Mouse (Mus musculus) liver, adult (tissue): Measurements from ENCODE around the gene Crocc.

ENCODE experiments used
- GATA4 ChIP-seq: IDR thresholded peaks from 2 replicates; pipeline ENCODE4 v1.6.1; 2014; ENCODE audit warnings: mild to moderate bottlenecking, low read length; ENCODE audit not compliant: insufficient replicate concordance

The Crocc gene

DNA sequence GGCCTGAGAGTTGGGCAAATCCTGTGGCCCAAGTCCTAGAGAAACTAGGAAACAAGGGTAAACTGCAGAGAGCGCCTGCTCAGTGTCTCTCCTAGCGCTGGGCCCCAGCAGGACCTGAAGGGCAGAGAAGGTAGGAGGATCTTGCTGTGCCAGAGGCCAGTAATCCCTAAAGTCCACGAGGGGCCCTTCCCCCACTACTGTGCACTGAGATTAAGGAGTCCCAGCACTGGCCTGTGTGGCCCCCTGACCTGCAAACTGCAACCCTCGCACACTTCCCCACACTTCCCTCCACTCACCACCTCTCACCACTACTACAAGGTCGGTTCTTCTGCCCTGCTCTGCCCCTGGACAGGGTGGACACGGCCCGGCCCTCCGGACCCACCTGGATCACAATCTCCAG, 7.2 kb downstream of the Crocc start:
- TF ChIP-seq GATA4 = no peak

GRCm38 (mm10) chr4:141052442-141052841, 7.9 kb downstream of the Crocc start:
- TF ChIP-seq GATA4 = no peak

DNA sequence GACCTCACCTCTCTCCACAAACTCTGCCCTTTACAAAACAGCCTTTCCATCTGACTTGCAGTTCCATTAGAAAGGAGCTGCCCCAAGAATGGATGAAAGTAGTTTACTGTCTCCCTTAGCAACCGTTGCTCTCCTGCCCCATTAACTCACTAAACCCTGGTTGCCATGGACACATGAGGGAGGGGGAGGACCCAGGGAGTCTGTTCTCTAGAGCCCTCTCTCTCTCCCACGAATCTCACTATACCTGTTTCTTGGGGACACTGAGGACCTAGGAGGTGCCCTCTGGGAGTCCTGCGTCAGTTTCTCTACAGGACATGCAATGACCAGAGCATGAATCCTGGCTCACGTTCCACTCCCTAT, 10.9 kb downstream of the Crocc start:
- TF ChIP-seq GATA4 = no peak

DNA sequence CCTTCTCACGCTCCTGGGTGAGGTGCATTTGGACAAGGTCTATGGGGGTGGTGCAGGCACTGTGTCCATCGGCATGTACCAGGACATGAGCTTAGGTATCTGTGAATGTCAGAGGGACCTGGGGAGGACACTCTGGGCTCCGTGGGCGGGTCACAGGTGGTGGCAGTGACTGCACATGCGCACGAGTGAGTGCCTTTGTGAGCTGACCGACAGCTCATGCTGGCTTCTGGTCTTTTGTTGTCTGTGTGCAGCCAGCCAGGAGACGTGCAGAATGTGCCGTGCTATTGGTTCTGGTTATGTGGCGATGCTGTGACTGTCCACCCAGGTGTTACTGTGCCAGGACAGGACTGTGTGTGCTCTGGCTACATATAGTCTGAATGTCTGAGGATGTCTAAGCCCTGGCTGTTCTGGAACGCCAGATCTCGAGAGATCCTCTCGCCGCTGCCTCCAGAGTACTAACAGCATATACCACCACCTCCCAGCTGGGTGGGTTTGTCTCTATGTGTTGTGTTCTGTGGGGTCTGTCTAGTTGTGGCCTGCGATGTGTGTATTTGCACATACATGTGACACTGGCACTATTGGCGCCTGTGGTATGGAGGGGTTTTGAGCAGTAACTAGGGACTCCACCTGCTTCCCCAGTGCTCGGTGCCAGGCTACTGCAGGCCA, 11.4 kb downstream of the Crocc start:
- no peak for TF ChIP-seq GATA4

- TF ChIP-seq GATA4 = no peak
Measured at GRCm38 (mm10) chr4:141044816-141045215, 15.5 kb downstream of the Crocc start.

DNA sequence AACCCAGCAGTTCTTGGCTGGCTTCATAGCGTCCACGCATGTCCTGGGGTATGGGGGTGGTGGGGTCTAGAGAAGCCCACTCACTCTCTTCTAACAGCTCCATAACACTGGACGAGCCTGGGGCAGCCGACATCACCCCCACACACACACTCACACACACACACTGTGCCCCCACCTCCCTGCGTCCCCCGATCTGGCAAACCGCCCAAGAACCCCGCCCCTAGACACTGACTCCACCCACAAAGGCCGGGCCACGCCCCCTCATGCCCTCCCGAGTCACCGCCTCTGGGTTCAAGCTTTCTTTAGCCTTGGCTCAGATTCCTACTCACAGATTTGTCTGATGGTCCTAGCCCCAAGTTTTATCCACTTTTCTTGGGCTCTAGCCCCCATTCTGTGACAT, 19.2 kb downstream of the Crocc start:
- TF ChIP-seq GATA4 = no peak

DNA sequence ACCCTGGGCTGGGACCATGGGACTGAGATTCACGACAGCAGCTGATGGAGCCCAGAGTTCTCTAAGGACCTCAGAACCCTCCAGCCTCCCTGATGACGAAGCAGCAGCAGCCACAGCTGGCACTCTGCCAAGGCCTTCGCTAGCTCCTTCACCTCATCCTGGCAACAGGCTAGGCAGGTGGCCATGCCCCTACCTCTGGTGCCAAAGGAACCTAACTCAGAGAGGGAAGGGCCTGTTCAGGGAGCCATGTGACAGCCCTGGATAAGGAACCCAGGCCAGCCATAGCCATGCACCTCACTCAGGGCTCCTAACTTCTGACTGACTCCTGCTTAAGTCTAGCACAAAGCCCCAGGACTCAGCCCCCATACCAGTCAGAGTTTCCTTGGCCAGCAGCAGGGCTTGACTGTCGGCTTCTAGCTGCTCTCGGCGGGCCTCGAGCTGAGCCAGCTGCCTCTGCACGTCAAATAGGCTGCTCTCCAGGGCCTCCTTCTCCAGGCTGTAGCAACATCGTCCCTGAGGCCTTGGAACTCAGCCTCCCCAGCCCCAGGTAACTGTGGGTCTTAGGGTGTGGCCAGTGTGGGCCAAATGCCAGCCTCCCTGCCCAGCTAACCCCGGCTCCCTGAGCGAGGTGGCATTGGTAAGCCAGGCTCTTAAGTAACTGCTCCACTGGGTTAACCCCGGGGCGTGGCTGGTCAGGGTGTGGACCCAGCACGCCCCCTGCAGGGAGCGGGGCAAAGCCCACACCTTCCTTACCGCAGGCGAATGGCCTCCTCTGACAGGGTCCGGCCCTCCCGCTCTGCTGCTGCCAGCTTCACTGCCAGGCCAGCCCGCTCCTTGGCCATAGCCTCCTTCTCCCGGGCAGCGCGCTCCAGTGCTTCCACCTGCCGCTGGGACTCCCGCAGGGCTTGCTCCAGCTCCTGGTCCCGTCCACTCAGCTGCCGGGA, 26.5 kb downstream of the Crocc start:
- TF ChIP-seq GATA4 = no peak

GRCm38 (mm10) chr4:141031733-141032132, 28.6 kb downstream of the Crocc start:
- TF ChIP-seq GATA4 = no peak

DNA sequence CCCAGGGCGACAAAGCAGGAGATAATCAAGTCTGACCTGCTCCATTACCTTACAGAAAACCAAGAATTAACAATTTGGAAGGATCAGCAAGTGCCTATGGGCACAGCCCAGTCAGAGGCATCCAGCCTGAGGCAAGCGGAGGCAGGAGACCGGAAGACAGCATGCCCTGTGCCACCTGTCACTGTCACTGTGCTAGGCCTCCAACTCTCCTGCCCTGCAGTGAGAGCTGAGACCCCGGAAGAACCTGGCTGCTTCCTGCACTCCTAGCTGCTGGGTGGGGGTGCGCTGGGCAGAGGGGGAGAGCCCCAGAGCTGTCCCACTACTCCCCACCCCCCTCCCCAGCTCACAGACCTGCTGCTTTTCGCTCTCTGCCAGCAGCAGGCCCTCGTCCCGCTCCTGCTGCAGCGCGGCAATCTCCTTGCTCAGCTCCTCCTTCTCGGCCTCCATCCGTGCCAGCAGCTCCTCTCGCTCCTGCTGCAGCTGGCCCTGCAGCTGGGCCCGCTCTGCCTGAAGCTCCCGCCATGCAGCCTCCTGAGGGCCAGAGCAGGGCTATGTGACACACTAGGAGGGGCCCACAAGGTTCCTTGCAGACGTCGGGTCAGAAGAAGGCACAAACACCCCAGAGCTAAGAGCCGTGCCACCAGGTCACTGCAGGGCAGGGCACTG, 29.7 kb downstream of the Crocc start:
- no peak for TF ChIP-seq GATA4

- no peak for TF ChIP-seq GATA4
Measured at GRCm38 (mm10) chr4:141024992-141025391, 35.4 kb downstream of the Crocc start.

DNA sequence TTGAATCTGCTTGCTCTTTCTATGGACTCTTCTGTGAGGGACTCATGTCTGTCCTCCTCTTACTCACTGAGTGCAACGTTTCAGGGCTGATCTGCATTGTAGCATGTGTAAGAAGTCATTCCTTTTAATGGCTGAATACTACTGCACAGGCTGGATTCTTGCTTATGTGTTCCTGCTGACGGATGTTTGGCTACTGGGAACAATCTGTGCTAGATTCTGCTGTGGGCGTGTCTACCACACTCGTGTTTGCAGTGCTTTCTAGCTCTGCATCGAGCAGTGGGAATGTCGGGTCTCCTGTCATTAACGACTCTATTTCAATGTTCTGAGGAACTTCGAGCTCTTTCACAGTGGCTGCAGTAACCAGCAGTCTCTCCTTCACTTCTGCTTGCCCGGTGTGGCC, 36.3 kb downstream of the Crocc start:
- TF ChIP-seq GATA4 = no peak

GRCm38 (mm10) chr4:141021614-141021929, 38.8 kb downstream of the Crocc start:
- no peak for TF ChIP-seq GATA4

- no peak for TF ChIP-seq GATA4
Measured at GRCm38 (mm10) chr4:141020811-141021613, 39.3 kb downstream of the Crocc start.

- no peak for TF ChIP-seq GATA4
Measured at GRCm38 (mm10) chr4:141020220-141020619, 40.1 kb downstream of the Crocc start.

- no peak for TF ChIP-seq GATA4
Measured at GRCm38 (mm10) chr4:141017657-141018436, 42.5 kb downstream of the Crocc start.

GRCm38 (mm10) chr4:141016311-141016710, 44.0 kb downstream of the Crocc start:
- no peak for TF ChIP-seq GATA4
